Mouse (Mus musculus): Measurements from ENCODE around the gene Gm20547.
"Not testable (repeated sequence)": the region's sequence is repeated elsewhere in the genome, so short reads cannot be mapped to it uniquely, and the experiment has no call there.

Gm20547 gene

GRCm38 (mm10) chr17:34811275-34811674 lies 70.6 kb downstream of the Gm20547 start:
- H3K27me3 ChIP-seq (ENCODE audit: control insufficient read depth, insufficient read depth, low read length, poor library complexity, severe bottlenecking), result no peaks in the 10 kb centered on the region
- DNase-seq (ENCODE audit: low read depth, low spot score), result no peak
- no peaks in the 10 kb centered on the region for H3K36me3 ChIP-seq (ENCODE audit: control insufficient read depth, insufficient read depth, low read length, poor library complexity, severe bottlenecking)

- DNase-seq (ENCODE audit: low read depth, low spot score); H3K36me3 ChIP-seq (ENCODE audit: control insufficient read depth, insufficient read depth, low read length, poor library complexity, severe bottlenecking): not testable (repeated sequence)
These were observed 71.0 kb downstream of the Gm20547 start for GRCm38 (mm10) chr17:34810811-34811210.

GRCm38 (mm10) chr17:34810411-34810810 lies 71.4 kb downstream of the Gm20547 start:
- not testable (repeated sequence) for H3K36me3 ChIP-seq (ENCODE audit: control insufficient read depth, insufficient read depth, low read length, poor library complexity, severe bottlenecking); DNase-seq (ENCODE audit: low read depth, low spot score); H3K27me3 ChIP-seq (ENCODE audit: control insufficient read depth, insufficient read depth, low read length, poor library complexity, severe bottlenecking)

More at GRCm38 (mm10) chr17:34810811-34811210, 71.0 kb downstream of the Gm20547 start:
- not testable (repeated sequence) for H3K27me3 ChIP-seq (ENCODE audit: control insufficient read depth, insufficient read depth, low read length, poor library complexity, severe bottlenecking)

- H3K27me3 ChIP-seq (ENCODE audit: control insufficient read depth, insufficient read depth, low read length, poor library complexity, severe bottlenecking), result no peaks in the 10 kb centered on the region
- DNase-seq (ENCODE audit: low read depth, low spot score), result no peak
These were observed 73.1 kb downstream of the Gm20547 start for GRCm38 (mm10) chr17:34808599-34809205.

GRCm38 (mm10) chr17:34807176-34807575 lies 74.7 kb downstream of the Gm20547 start:
- Histone ChIP-seq H3K27me3 (ENCODE audit: control insufficient read depth, insufficient read depth, low read length, poor library complexity, severe bottlenecking) (no peaks in the 10 kb centered on the region), H3K36me3 (ENCODE audit: control insufficient read depth, insufficient read depth, low read length, poor library complexity, severe bottlenecking) (no peaks in the 10 kb centered on the region)
- DNase-seq (ENCODE audit: low read depth, low spot score), result no peak

More at GRCm38 (mm10) chr17:34808599-34809205, 73.1 kb downstream of the Gm20547 start:
- no peaks in the 10 kb centered on the region for H3K36me3 ChIP-seq (ENCODE audit: control insufficient read depth, insufficient read depth, low read length, poor library complexity, severe bottlenecking)

Measured in splenic B cell, adult 2 months (primary cell).